In the genomic region with DNA sequence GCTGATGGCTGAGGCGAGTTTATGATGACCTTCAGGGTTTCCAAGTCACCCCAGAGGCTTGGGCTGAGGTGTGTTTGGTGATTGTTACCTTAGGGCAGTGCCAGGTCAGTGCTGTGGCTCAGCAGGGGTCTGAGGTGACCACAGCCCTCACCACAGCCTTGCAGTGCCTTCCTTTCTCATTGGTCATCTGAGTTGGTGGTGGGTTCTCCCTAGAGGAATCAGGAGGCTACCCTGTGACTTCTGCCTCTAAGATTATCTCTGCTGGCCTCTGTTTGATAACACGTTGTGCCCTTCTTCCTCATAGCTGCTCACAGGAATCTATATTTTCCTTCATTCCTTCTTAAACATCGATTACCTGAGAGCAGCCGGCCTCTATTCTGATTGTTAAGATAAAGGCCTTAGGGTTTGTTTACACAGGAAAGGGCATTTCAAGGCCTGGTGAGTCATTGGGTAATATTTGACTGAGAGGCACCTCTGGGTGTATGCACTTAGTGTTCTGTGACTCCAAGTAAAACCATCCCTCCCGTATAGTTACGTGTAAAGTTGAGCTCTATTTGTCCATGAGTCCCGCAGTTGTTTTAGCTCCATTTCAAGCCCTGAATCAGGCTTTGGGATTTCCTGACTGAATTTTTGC, we compare ENCODE assay signal across 14 mouse cellular contexts. TPM values are rescaled to one million over a fixed set of nuclear protein-coding genes. Genes with fewer than 3 reads are reported as not detected.
A peak's percentile ranks its signal among the peaks of the same experiment; 100 is the strongest.
DNase-seq lines count a peak whose midpoint lies in the region; ATAC-seq and TF ChIP-seq lines count a peak whose summit lies in the region.
"Had no signal": no experiment of that assay in that cellular context is flagged by ENCODE, and none has a peak within 500 bp of the region (broad histone marks: within the 10 kb centered on the region; RNA-seq: fewer than 3 reads in every experiment).

No protein-coding gene starts in this region.

- H3K27me3 ChIP-seq in lung, postnatal 0 days (replicated peaks; ENCODE audit: insufficient read depth, low read length) = no peaks in the 10 kb centered on the region
- H3K27me3 ChIP-seq in intestine, postnatal 0 days (replicated peaks; ENCODE audit: control insufficient read depth, insufficient read depth, low read length) = no peaks in the 10 kb centered on the region
- H3K27me3 ChIP-seq: forebrain, embryonic 15.5 days; limb, embryonic 13.5 days had no signal

- peak overlapping the region; percentile 38 for H3K27ac ChIP-seq in lung, postnatal 0 days (ENCODE audit: low read length)
- H3K27ac ChIP-seq in intestine, postnatal 0 days (ENCODE audit: low read depth, low read length) = peak overlapping the region; percentile 83
- H3K27ac ChIP-seq: forebrain, embryonic 15.5 days; limb, embryonic 13.5 days had no signal

- no peaks in the 10 kb centered on the region for H3K36me3 ChIP-seq in lung, postnatal 0 days (ENCODE audit: insufficient read depth, low read length)
- peaks cover 14% of the 10 kb centered on the region for H3K36me3 ChIP-seq in intestine, postnatal 0 days (ENCODE audit: control insufficient read depth, insufficient read depth)

- H3K9me3 ChIP-seq in lung, postnatal 0 days (ENCODE audit: low read length) = no peaks in the 10 kb centered on the region
- no peaks in the 10 kb centered on the region for H3K9me3 ChIP-seq in intestine, postnatal 0 days (ENCODE audit: control insufficient read depth)
- H3K9me3 ChIP-seq: forebrain, embryonic 15.5 days; limb, embryonic 13.5 days had no signal

- peak; percentile 80 for DNase-seq in lung, postnatal 0 days (ENCODE audit: low spot score)
- no peak for DNase-seq in lung, postnatal 4 days
- DNase-seq in large intestine, adult 2 months (ENCODE audit: low read depth, low spot score) = peak; percentile 78
- peak; percentile 75 for DNase-seq in yolk sac, embryonic 10.5 days (ENCODE audit: low spot score)
- DNase-seq in right cerebral cortex, postnatal 4 days = no peak
- DNase-seq: cerebellum, adult 9-10 months; gastrocnemius, postnatal 36 days; heart, postnatal 10 days; layer of hippocampus, postnatal 36 days; midbrain, embryonic 14.5 days had no signal

- no peak for TF ChIP-seq EP300 in lung, postnatal 0 days (IDR thresholded peaks at IDR 0.05)

- no peak overlapping the region for H3K9ac ChIP-seq in lung, postnatal 0 days (replicated peaks; ENCODE audit: low read depth)
- peak overlapping the region; percentile 3; the same call in 1 of the 2 replicates for H3K9ac ChIP-seq in intestine, postnatal 0 days (ENCODE audit: low read depth, low read length)
- H3K9ac ChIP-seq: forebrain, embryonic 15.5 days; limb, embryonic 13.5 days had no signal

- no peak overlapping the region for H3K4me2 ChIP-seq in lung, postnatal 0 days (replicated peaks; ENCODE audit: low read depth, low read length)
- H3K4me2 ChIP-seq in intestine, postnatal 0 days (replicated peaks; ENCODE audit: low read depth) = peak overlapping the region; percentile 48
- H3K4me2 ChIP-seq: forebrain, embryonic 15.5 days; limb, embryonic 13.5 days had no signal

- 52% methylated on average over 7 of the region's 7 CpGs for WGBS in lung, postnatal 0 days
- 34% methylated on average over 7 of the region's 7 CpGs for WGBS in intestine, postnatal 0 days
- WGBS in large intestine, adult 2 months = 25% methylated on average over 7 of the region's 7 CpGs

- no peak for TF ChIP-seq CTCF in lung, postnatal 0 days (IDR thresholded peaks at IDR 0.05)
- no peak for TF ChIP-seq CTCF in intestine, postnatal 0 days (IDR thresholded peaks at IDR 0.05; ENCODE audit: low read depth)

- ATAC-seq in lung, postnatal 0 days = peak; percentile 72
- peak; percentile 91 for ATAC-seq in intestine, postnatal 0 days
- no peak for ATAC-seq in megakaryocyte progenitor cell, adult 5-6 weeks (replicated peaks; ENCODE audit: poor library complexity)
- ATAC-seq: forebrain, embryonic 15.5 days had no signal

- H3K4me1 ChIP-seq in lung, postnatal 0 days (ENCODE audit: insufficient read depth, low read depth, low read length) = peaks cover 19% of the 10 kb centered on the region
- H3K4me1 ChIP-seq in intestine, postnatal 0 days (replicated peaks; ENCODE audit: control insufficient read depth, insufficient read depth, low read length) = 0 out of 2 replicates have a peak, but pooled peaks cover 11% of the 10 kb centered on the region

- H3K4me3 ChIP-seq in lung, postnatal 0 days (ENCODE audit: low read depth, low read length) = no peak overlapping the region
- no peak overlapping the region for H3K4me3 ChIP-seq in intestine, postnatal 0 days (ENCODE audit: low read depth, low read length)
- H3K4me3 ChIP-seq: forebrain, embryonic 15.5 days; limb, embryonic 13.5 days had no signal

RNA-seq across cellular contexts. Expression of a gene that starts 5.9 kb away (rescaled TPM):
- 1.1 and 1.5 TPM in 2 replicates for polyA plus RNA-seq in lung, postnatal 0 days (2015; fragmentation: Nextera tagmentation; extraction: Ambion mirVana)
- 0.68 and 0.80 TPM in 2 replicates for polyA plus RNA-seq in intestine, postnatal 0 days (2015; fragmentation: Nextera tagmentation; extraction: Ambion mirVana)
- 1.3 and 1.9 TPM in 2 replicates for polyA plus RNA-seq in large intestine, adult 2 months (2012; rRNA removed)
- 3.5 and 3.7 TPM in 2 replicates for total RNA-seq in megakaryocyte progenitor cell, adult 5-6 weeks (2015)
- 6.7 and 10.0 TPM in 2 replicates for total RNA-seq in megakaryocyte progenitor cell, adult 5-6 weeks (2017)

RNA-seq across cellular contexts. Expression of a gene that starts 34.4 kb away (rescaled TPM):
- 17.5 and 20.7 TPM in 2 replicates for polyA plus RNA-seq in lung, postnatal 0 days (2015; fragmentation: Nextera tagmentation; extraction: Ambion mirVana)
- polyA plus RNA-seq in intestine, postnatal 0 days (2015; fragmentation: Nextera tagmentation; extraction: Ambion mirVana) = 9.3 and 9.6 TPM in 2 replicates
- polyA plus RNA-seq in large intestine, adult 2 months (2012; rRNA removed) = 10.9 and 11.5 TPM in 2 replicates
- 14.2 and 18.4 TPM in 2 replicates for total RNA-seq in megakaryocyte progenitor cell, adult 5-6 weeks (2015)
- total RNA-seq in megakaryocyte progenitor cell, adult 5-6 weeks (2017) = 18.2 and 19.6 TPM in 2 replicates

RNA-seq across cellular contexts. Expression of a gene that starts 38.2 kb away (rescaled TPM):
- 6.3 and 8.3 TPM in 2 replicates for polyA plus RNA-seq in lung, postnatal 0 days (2015; fragmentation: Nextera tagmentation; extraction: Ambion mirVana)
- polyA plus RNA-seq in intestine, postnatal 0 days (2015; fragmentation: Nextera tagmentation; extraction: Ambion mirVana) = 2.1 and 2.8 TPM in 2 replicates
- 2.0 and 2.1 TPM in 2 replicates for polyA plus RNA-seq in large intestine, adult 2 months (2012; rRNA removed)
- 6.8 and 8.6 TPM in 2 replicates for total RNA-seq in megakaryocyte progenitor cell, adult 5-6 weeks (2015)
- 0.57 and 3.1 TPM in 2 replicates for total RNA-seq in megakaryocyte progenitor cell, adult 5-6 weeks (2017)

RNA-seq across cellular contexts. Expression of a gene that starts 40.9 kb away (rescaled TPM):
- polyA plus RNA-seq in lung, postnatal 0 days (2015; fragmentation: Nextera tagmentation; extraction: Ambion mirVana) = 153 and 183 TPM in 2 replicates
- 32.3 and 34.1 TPM in 2 replicates for polyA plus RNA-seq in intestine, postnatal 0 days (2015; fragmentation: Nextera tagmentation; extraction: Ambion mirVana)
- 33.6 and 65.5 TPM in 2 replicates for polyA plus RNA-seq in large intestine, adult 2 months (2012; rRNA removed)
- total RNA-seq in megakaryocyte progenitor cell, adult 5-6 weeks (2015) = 90.5 and 94.3 TPM in 2 replicates
- 81.0 and 113 TPM in 2 replicates for total RNA-seq in megakaryocyte progenitor cell, adult 5-6 weeks (2017)

Comparison
In these comparisons a context has a peak if more than half of its experiments do, and no peak if none do; other contexts are left out.
1. DNase-seq: peak in lung, postnatal 0 days (single experiment), large intestine, adult 2 months (single experiment) and yolk sac, embryonic 10.5 days (single experiment); none in lung, postnatal 4 days (0 of 2) and right cerebral cortex, postnatal 4 days (single experiment).